Comparison of ENCODE assay signal across 15 mouse cellular contexts in the genomic region with DNA sequence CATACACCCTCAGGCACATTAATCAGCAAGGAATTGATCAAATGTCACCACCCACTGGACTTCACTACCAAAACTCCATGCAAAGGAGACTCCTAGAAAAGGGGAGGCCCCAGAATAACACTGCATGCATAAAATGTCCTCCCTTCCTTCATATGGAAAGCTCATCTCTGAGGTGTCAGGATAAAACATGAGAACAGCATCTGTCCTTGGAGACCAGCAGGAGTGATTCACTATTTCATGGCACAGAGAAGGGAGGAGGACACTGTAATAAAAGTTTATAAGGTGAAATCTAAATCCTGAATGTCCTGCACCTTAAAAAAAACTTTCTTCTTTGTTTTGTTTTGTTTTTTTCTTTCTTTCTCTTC.
DNase-seq lines count a peak whose midpoint lies in the region; ATAC-seq and TF ChIP-seq lines count a peak whose summit lies in the region.
"Had no signal": no experiment of that assay in that cellular context is flagged by ENCODE, and none has a peak within 500 bp of the region (broad histone marks: within the 10 kb centered on the region; RNA-seq: fewer than 3 reads in every experiment).

No protein-coding gene starts in this region.

- peaks cover 16% of the 10 kb centered on the region for H3K4me1 ChIP-seq in heart, embryonic 12.5 days (replicated peaks)
- H3K4me1 ChIP-seq in intestine, embryonic 15.5 days (replicated peaks), result peaks cover 5% of the 10 kb centered on the region; the same call in 1 of the 2 replicates
- no peaks in the 10 kb centered on the region for H3K4me1 ChIP-seq in intestine, postnatal 0 days (replicated peaks; ENCODE audit: control insufficient read depth, insufficient read depth, low read length)
- peaks cover 32% of the 10 kb centered on the region for H3K4me1 ChIP-seq in megakaryocyte, embryonic 14.5 days
- H3K4me1 ChIP-seq: midbrain, embryonic 10.5 days had no signal

- ATAC-seq in heart, embryonic 12.5 days (ENCODE audit: insufficient number of reproducible peaks, low FRiP score), result peak; percentile 39; the same call in 1 of the 2 replicates
- peak; percentile 28 for ATAC-seq in intestine, embryonic 15.5 days
- ATAC-seq in intestine, postnatal 0 days, result no peak
- ATAC-seq in megakaryocyte, adult 5-6 weeks (ENCODE audit: poor library complexity, severe bottlenecking), result no peak

- H3K27ac ChIP-seq in heart, embryonic 12.5 days (ENCODE audit: poor library complexity, severe bottlenecking), result peak overlapping the region; percentile 53
- H3K27ac ChIP-seq in intestine, embryonic 15.5 days, result no peak overlapping the region
- no peak overlapping the region for H3K27ac ChIP-seq in intestine, postnatal 0 days (ENCODE audit: low read depth, low read length)
- H3K27ac ChIP-seq: hindbrain, embryonic 15.5 days; midbrain, embryonic 10.5 days had no signal

- H3K4me3 ChIP-seq in heart, embryonic 12.5 days, result no peak overlapping the region
- H3K4me3 ChIP-seq in intestine, embryonic 15.5 days (replicated peaks), result no peak overlapping the region
- H3K4me3 ChIP-seq in intestine, postnatal 0 days (ENCODE audit: low read depth, low read length), result no peak overlapping the region
- H3K4me3 ChIP-seq in megakaryocyte, embryonic 14.5 days (replicated peaks), result peak overlapping the region; percentile 12
- H3K4me3 ChIP-seq: forebrain, embryonic 12.5 days; hindbrain, embryonic 15.5 days; midbrain, embryonic 10.5 days; stomach, embryonic 15.5 days had no signal

- H3K36me3 ChIP-seq in heart, embryonic 12.5 days, result no peaks in the 10 kb centered on the region
- no peaks in the 10 kb centered on the region for H3K36me3 ChIP-seq in intestine, embryonic 15.5 days
- no peaks in the 10 kb centered on the region for H3K36me3 ChIP-seq in intestine, postnatal 0 days (ENCODE audit: control insufficient read depth, insufficient read depth)
- no peaks in the 10 kb centered on the region for H3K36me3 ChIP-seq in megakaryocyte, embryonic 14.5 days (replicated peaks; ENCODE audit: low read length)
- H3K36me3 ChIP-seq: forebrain, embryonic 12.5 days; hindbrain, embryonic 15.5 days; midbrain, embryonic 10.5 days; stomach, embryonic 15.5 days had no signal

- DNase-seq in heart, adult 9 months (ENCODE audit: low spot score in 2 of 2), result no peak
- DNase-seq in spleen, postnatal 14 days (ENCODE audit: low spot score in 2 of 2), result no peak
- DNase-seq: right cerebral cortex, postnatal 25 days; thymus, adult 18-20 months; thymus, postnatal 4 days had no signal

- H3K4me2 ChIP-seq in heart, embryonic 12.5 days, result no peak overlapping the region
- H3K4me2 ChIP-seq in intestine, embryonic 15.5 days (replicated peaks), result no peak overlapping the region
- no peak overlapping the region for H3K4me2 ChIP-seq in intestine, postnatal 0 days (replicated peaks; ENCODE audit: low read depth)
- H3K4me2 ChIP-seq: forebrain, embryonic 12.5 days; hindbrain, embryonic 15.5 days; liver, embryonic 11.5 days; stomach, embryonic 15.5 days had no signal

- TF ChIP-seq CTCF in intestine, postnatal 0 days (IDR thresholded peaks at IDR 0.05; ENCODE audit: low read depth), result no peak

- no peaks in the 10 kb centered on the region for H3K27me3 ChIP-seq in heart, embryonic 12.5 days (replicated peaks)
- no peaks in the 10 kb centered on the region for H3K27me3 ChIP-seq in intestine, embryonic 15.5 days (replicated peaks)
- no peaks in the 10 kb centered on the region for H3K27me3 ChIP-seq in intestine, postnatal 0 days (replicated peaks; ENCODE audit: control insufficient read depth, insufficient read depth, low read length)
- no peaks in the 10 kb centered on the region for H3K27me3 ChIP-seq in megakaryocyte, embryonic 14.5 days (replicated peaks)
- H3K27me3 ChIP-seq: forebrain, embryonic 12.5 days; hindbrain, embryonic 15.5 days; stomach, embryonic 15.5 days had no signal

- H3K9me3 ChIP-seq in heart, embryonic 12.5 days (replicated peaks), result no peaks in the 10 kb centered on the region
- H3K9me3 ChIP-seq in intestine, embryonic 15.5 days, result no peaks in the 10 kb centered on the region
- no peaks in the 10 kb centered on the region for H3K9me3 ChIP-seq in intestine, postnatal 0 days (ENCODE audit: control insufficient read depth)
- H3K9me3 ChIP-seq in megakaryocyte, embryonic 14.5 days, result no peaks in the 10 kb centered on the region
- H3K9me3 ChIP-seq: forebrain, embryonic 12.5 days; hindbrain, embryonic 15.5 days; midbrain, embryonic 10.5 days; stomach, embryonic 15.5 days had no signal

- H3K9ac ChIP-seq in heart, embryonic 12.5 days, result no peak overlapping the region
- H3K9ac ChIP-seq in intestine, embryonic 15.5 days, result no peak overlapping the region
- no peak overlapping the region for H3K9ac ChIP-seq in intestine, postnatal 0 days (ENCODE audit: low read depth, low read length)
- H3K9ac ChIP-seq: forebrain, embryonic 12.5 days; hindbrain, embryonic 15.5 days; stomach, embryonic 15.5 days had no signal

Comparison
In these comparisons a context has a peak if more than half of its experiments do, and no peak if none do; other contexts are left out.
1. ATAC-seq: peak in heart, embryonic 12.5 days (single experiment) and intestine, embryonic 15.5 days (single experiment); none in intestine, postnatal 0 days (single experiment) and megakaryocyte, adult 5-6 weeks (single experiment).